Mouse (Mus musculus): ENCODE measurements around the gene Il25. TPM values are rescaled to one million over a fixed set of nuclear protein-coding genes. Genes with fewer than 3 reads are reported as not detected.

Gene Il25
- polyA plus RNA-seq, 1 experiment: not detected

- H3K27me3 ChIP-seq (replicated peaks; ENCODE audit: control insufficient read depth, insufficient read depth, low read length): 0 out of 2 replicates have a peak, but pooled peaks cover 1% of the 10 kb centered on the region
- H3K36me3 ChIP-seq (ENCODE audit: control insufficient read depth, insufficient read depth, low read length): no peaks in the 10 kb centered on the region
- no peak for DNase-seq
- H3K27ac ChIP-seq (ENCODE audit: insufficient read depth, low read depth, low read length): no peak overlapping the region
- WGBS: 66% methylated on average over 5 of the region's 5 CpGs
- no peak for TF ChIP-seq POLR2A (IDR thresholded peaks at IDR 0.05; ENCODE audit: low read depth, low read length)
- no peak for TF ChIP-seq CTCF (conservative IDR thresholded peaks at IDR 0.05; ENCODE audit: insufficient read depth, insufficient read length, low read depth, low read length)
- H3K4me3 ChIP-seq (ENCODE audit: insufficient read depth, low read depth, low read length): no peak overlapping the region
- H3K4me1 ChIP-seq (ENCODE audit: control insufficient read depth, insufficient read depth, low read length): no peaks in the 10 kb centered on the region
These were observed 2.7 kb upstream of the Il25 start for GRCm38 (mm10) chr14:54929801-54930200.

DNA sequence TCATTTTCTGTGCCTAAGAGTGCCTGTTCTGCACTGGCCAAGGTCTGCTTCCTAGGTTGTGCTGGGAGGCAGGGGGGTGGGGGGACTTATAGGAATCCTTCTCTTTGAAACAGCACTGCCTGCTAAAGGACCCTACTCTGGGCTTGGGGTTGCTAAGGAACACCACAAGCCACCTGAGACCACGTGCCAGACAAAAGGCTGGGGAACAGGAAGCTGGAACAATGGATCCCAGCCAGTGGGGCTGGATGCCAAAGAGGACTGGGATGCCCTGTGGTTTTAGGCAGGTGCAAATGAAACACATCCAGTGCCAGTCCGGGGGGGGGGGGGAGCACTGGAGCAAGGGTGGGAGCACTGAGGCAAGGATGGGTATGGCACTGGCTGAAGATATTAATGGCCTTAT lies 2.1 kb upstream of the Il25 start:
- Histone ChIP-seq H3K27me3 (replicated peaks; ENCODE audit: control insufficient read depth, insufficient read depth, low read length) (0 out of 2 replicates have a peak, but pooled peaks cover 1% of the 10 kb centered on the region), H3K27ac (ENCODE audit: insufficient read depth, low read depth, low read length) (no peak overlapping the region), H3K4me1 (ENCODE audit: control insufficient read depth, insufficient read depth, low read length) (no peaks in the 10 kb centered on the region), H3K4me3 (ENCODE audit: insufficient read depth, low read depth, low read length) (no peak overlapping the region), H3K36me3 (ENCODE audit: control insufficient read depth, insufficient read depth, low read length) (no peaks in the 10 kb centered on the region)
- 27% methylated on average over 2 of the region's 2 CpGs for WGBS
- peak; percentile 14 for DNase-seq
- no peak for TF ChIP-seq POLR2A (IDR thresholded peaks at IDR 0.05; ENCODE audit: low read depth, low read length)

GRCm38 (mm10) chr14:54935904-54936830 lies 3.7 kb downstream of the Il25 start, which contains the start of gene Cmtm5:
Cmtm5 (plus strand) TSS chr14:54936261.
- H3K4me1 ChIP-seq (ENCODE audit: control insufficient read depth, insufficient read depth, low read length): peaks cover 9% of the 10 kb centered on the region
- no peak for TF ChIP-seq POLR2A (IDR thresholded peaks at IDR 0.05; ENCODE audit: low read depth, low read length)
- no peak for TF ChIP-seq CTCF (conservative IDR thresholded peaks at IDR 0.05; ENCODE audit: insufficient read depth, insufficient read length, low read depth, low read length)
- 36% methylated on average over 8 of the region's 8 CpGs for WGBS
- no peaks in the 10 kb centered on the region for H3K27me3 ChIP-seq (replicated peaks; ENCODE audit: control insufficient read depth, insufficient read depth, low read length)
- H3K36me3 ChIP-seq (ENCODE audit: control insufficient read depth, insufficient read depth, low read length): no peaks in the 10 kb centered on the region
- no peak for DNase-seq
- H3K27ac ChIP-seq (ENCODE audit: insufficient read depth, low read depth, low read length): no peak within 1 kb of the TSS
- H3K4me3 ChIP-seq (ENCODE audit: insufficient read depth, low read depth, low read length): no peak within 1 kb of the TSS

DNA sequence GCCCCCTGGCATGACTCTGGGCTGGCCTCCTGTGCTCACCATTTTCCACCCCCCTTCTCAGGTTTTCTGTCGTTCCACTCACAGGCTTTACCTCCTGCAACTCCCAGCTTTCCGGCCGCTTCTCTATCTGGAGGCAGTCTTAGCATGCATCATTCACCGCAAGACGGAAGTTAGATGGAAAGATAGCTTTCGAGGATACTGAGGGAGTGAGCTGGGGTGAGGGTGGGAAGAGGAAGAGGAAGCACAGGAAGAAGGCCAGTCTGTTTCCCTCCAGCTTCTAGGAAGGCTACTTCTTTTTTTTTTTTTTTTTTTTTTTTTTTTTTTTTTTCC lies 4.3 kb downstream of the Il25 start:
- Histone ChIP-seq H3K4me3 (ENCODE audit: insufficient read depth, low read depth, low read length) (no peak overlapping the region), H3K4me1 (ENCODE audit: control insufficient read depth, insufficient read depth, low read length) (peaks cover 13% of the 10 kb centered on the region), H3K36me3 (ENCODE audit: control insufficient read depth, insufficient read depth, low read length) (no peaks in the 10 kb centered on the region), H3K27ac (ENCODE audit: insufficient read depth, low read depth, low read length) (no peak overlapping the region), H3K27me3 (replicated peaks; ENCODE audit: control insufficient read depth, insufficient read depth, low read length) (no peaks in the 10 kb centered on the region)
- 49% methylated on average over 6 of the region's 6 CpGs for WGBS
- TF ChIP-seq CTCF (conservative IDR thresholded peaks at IDR 0.05; ENCODE audit: insufficient read depth, insufficient read length, low read depth, low read length) (no peak), POLR2A (IDR thresholded peaks at IDR 0.05; ENCODE audit: low read depth, low read length) (no peak)
- DNase-seq: no peak

DNA sequence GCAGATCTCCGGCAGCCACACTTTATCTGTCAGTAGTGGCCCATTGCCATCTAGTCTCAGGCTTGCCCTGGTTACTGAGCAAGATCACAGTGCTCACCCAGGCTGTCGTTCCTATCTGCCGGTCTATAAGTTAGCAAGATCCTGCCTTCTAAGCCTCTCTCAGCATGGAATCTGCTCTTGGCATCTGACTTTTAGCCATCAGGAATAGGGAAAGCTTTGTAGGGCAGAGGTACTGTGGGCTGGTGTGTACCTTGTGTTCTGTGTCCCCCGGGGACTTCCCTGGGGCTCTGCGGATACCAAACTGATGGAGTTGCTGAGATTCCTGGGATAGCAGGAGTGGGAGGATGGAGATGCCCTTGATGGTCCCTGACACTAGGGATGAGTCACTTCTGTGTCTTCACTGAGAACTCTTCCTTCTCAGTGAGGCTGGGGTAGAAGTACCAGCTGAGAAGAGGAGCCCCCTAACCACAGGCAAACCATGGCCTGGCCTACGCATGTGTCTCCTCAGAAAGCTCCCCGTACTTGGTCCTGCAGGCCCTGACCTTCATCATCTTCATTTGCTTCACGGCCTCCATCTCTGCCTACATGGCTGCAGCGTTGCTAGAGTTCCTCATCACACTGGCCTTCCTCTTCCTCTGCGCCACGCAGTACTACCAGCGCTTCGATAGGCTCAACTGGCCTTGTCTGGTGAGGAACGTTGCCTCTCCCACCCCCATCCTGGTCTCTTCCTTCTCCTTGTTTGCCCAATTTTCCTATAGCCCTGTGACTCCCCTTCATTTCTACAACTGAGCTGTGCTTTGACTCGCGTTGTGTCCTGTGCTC lies 5.1 kb downstream of the Il25 start:
- WGBS: 87% methylated on average over 16 of the region's 16 CpGs
- TF ChIP-seq CTCF (conservative IDR thresholded peaks at IDR 0.05; ENCODE audit: insufficient read depth, insufficient read length, low read depth, low read length): no peak
- TF ChIP-seq POLR2A (IDR thresholded peaks at IDR 0.05; ENCODE audit: low read depth, low read length): no peak
- Histone ChIP-seq H3K36me3 (ENCODE audit: control insufficient read depth, insufficient read depth, low read length) (no peaks in the 10 kb centered on the region), H3K4me1 (ENCODE audit: control insufficient read depth, insufficient read depth, low read length) (peaks cover 13% of the 10 kb centered on the region), H3K27me3 (replicated peaks; ENCODE audit: control insufficient read depth, insufficient read depth, low read length) (no peaks in the 10 kb centered on the region), H3K4me3 (ENCODE audit: insufficient read depth, low read depth, low read length) (no peak overlapping the region), H3K27ac (ENCODE audit: insufficient read depth, low read depth, low read length) (no peak overlapping the region)
- no peak for DNase-seq

DNA sequence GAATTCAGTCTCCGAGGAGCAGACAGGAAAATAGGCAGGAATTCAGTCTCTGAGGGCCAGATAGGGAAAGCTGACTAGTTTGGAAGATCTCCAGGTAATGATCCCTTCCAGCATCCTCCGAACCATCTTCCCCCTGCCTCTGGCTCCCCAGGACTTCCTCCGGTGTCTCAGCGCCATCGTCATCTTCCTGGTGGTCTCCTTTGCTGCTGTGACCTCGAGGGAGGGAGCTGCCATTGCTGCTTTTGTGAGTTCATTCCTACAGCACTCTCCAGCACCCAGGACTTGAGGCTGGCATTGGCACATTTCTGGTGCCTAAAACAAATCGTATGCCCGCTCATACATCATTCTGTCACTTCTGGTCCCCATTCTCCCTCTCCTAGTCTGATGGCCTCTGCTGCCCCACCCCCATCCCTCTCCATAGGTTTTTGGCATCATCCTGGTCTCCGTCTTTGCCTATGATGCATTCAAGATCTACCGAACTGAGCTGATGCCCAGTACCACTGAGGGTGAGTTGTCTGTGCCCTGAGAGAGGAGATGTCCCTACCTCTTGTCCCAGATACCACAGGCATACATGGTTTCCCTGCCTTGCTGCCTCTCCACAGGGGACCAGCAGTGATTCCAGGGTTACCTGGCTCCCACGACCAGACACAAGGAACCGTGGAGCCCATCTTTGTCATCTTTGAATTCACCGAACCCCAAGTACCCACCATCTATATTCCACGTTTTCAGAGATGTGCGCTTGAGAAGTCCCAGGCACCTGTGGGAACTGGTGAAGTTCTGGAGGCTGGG lies 6.1 kb downstream of the Il25 start:
- H3K4me1 ChIP-seq (ENCODE audit: control insufficient read depth, insufficient read depth, low read length): peaks cover 13% of the 10 kb centered on the region
- WGBS: 79% methylated on average over 15 of the region's 15 CpGs

More for the DNA sequence above, 6.1 kb downstream of the Il25 start:
- TF ChIP-seq POLR2A (IDR thresholded peaks at IDR 0.05; ENCODE audit: low read depth, low read length) (no peak), CTCF (conservative IDR thresholded peaks at IDR 0.05; ENCODE audit: insufficient read depth, insufficient read length, low read depth, low read length) (no peak)
- no peak overlapping the region for H3K27ac ChIP-seq (ENCODE audit: insufficient read depth, low read depth, low read length)
- no peak for DNase-seq
- no peaks in the 10 kb centered on the region for H3K36me3 ChIP-seq (ENCODE audit: control insufficient read depth, insufficient read depth, low read length)
- no peaks in the 10 kb centered on the region for H3K27me3 ChIP-seq (replicated peaks; ENCODE audit: control insufficient read depth, insufficient read depth, low read length)
- no peak overlapping the region for H3K4me3 ChIP-seq (ENCODE audit: insufficient read depth, low read depth, low read length)
